Mouse (Mus musculus) naive thymus-derived CD4-positive, alpha-beta T cell, adult 2 months (primary cell): ENCODE results near the gene Ankrd34a.
A peak's percentile ranks its signal among the peaks of the same experiment; 100 is the strongest.

ENCODE experiments used
- DNase-seq: peaks from one replicate; pipeline ENCODE4 v3.0.0-alpha.2; 2011; ENCODE audit warnings: low read depth

Ankrd34a gene

GRCm38 (mm10) chr3:96596228-96596707 is at the start of gene Ankrd34a:
Ankrd34a (plus strand) TSS chr3:96596636.
- DNase-seq: peak; percentile 44

GRCm38 (mm10) chr3:96546880-96547279 is 49.6 kb upstream of the Ankrd34a start:
- DNase-seq: peak; percentile 29

GRCm38 (mm10) chr3:96547389-96547960 is 49.0 kb upstream of the Ankrd34a start:
- peak; percentile 88 for DNase-seq

DNA sequence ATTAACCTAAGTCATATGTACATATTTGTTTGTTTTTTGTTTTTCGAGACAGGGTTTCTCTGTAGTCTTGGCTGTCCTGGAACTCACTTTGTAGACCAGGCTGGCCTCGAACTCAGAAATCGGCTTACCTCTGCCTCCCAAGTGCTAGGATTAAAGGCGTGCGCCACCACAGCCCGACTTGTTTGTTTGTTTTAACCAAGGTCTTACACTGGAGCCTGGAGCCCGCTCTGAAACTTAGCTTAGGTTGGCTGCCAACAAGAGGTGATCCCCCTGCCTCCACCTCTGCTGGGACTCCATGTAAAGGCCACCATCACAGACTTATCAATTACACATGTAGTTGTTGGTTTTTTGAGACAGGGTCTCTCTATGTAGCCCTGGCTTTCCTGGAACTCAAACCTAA is 47.6 kb upstream of the Ankrd34a start:
- DNase-seq: no peak

GRCm38 (mm10) chr3:96549346-96549745 is 47.1 kb upstream of the Ankrd34a start:
- DNase-seq: no peak

GRCm38 (mm10) chr3:96551203-96551602 is 45.2 kb upstream of the Ankrd34a start:
- peak; percentile 84 for DNase-seq

GRCm38 (mm10) chr3:96551890-96552289 is 44.5 kb upstream of the Ankrd34a start:
- peak; percentile 18 for DNase-seq

DNA sequence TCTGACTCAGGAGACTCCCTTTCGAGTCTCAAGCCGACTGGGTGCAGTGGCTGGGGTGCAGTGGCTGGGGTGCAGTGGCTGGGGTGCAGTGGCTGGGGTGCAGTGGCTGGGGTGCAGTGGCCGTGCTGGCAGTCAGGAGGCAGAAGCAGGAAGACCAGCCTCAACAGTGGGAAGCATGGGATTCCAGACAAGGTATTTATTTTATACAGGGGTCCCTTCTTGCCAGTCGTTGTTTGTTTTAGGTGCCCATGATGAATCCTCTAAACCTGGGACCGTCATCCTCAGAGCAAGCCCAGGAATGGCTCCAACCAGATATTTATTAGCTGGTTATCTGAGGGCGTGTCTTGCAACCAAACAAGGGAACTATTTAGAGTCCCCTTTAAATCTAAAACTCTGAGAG is 42.8 kb upstream of the Ankrd34a start:
- no peak for DNase-seq

DNA sequence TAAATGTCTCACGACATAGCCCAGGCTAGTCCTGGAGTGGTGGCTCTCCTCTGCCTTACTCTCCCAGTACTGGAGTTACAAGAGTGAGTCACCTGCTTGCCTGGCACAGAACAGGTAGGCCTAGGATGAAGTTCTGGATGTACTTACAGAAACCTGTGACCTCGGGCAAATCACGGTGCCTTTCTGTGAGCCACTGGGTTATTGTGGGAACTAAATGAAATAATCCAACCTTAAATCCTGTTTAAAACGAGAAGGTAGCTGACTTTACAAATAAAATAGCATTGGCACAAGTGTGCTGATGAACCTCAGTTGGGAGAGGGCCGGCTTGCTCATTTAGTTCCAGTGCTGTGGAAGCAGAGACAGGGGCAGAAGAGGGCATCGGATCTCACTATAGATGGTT is 42.2 kb upstream of the Ankrd34a start:
- peak; percentile 13 for DNase-seq

DNA sequence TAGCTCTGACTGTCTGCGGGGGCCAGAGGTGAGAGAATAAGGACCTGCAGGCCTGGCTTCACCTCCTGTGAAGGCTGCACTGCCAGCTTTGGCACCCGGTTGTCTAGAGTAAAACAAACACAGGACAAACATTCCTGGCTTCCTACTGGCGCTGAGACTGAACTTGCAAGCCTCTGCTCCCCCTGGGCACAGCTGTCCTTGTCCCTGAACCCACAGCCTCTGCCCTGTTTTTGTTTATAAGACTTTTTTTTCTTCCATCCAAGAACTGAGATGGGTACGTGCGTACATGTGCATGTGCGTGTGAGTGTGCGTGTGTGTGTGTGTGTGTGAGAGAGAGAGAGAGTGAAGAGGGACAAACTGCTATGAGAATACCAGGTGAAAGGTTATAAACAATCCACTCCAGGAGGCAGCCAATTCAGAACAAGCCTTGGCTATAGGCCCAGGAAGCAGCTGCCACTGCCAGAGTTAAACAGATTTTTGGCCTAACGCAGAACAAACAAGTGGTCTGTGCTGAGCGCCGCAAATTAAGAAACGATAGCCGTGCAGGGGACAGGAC is 41.3 kb upstream of the Ankrd34a start:
- DNase-seq: peak; percentile 59

DNA sequence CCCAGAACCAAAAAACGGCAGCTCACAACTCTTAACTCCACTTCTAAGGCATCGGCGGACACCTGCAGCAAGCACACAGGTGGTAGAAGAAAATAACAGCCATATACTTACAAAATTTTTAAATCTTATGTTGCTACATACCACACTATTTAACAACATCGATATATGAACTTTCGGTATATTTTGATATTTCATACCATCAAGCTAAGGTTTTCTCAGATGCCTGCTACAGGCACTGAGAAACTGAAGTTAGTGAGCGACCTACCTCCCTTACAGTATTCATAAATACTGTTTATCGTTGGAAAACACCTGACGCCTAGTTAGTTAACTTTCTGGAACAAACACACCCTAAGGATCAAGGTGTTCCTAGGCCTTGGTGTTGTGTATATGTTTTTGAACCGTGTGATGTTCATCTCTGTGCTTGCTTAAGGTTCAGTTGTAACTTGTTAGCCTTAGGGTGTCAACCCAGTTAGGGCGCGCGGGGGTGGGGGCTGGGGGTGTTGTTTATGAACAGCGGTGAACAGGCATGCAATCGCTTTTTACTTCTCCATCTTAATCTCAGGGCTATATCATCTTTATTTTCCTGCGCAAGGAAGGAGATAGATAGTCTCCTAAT is 40.3 kb upstream of the Ankrd34a start:
- DNase-seq: peak; percentile 59

GRCm38 (mm10) chr3:96556651-96557635 is 39.5 kb upstream of the Ankrd34a start:
- DNase-seq: peak; percentile 79

DNA sequence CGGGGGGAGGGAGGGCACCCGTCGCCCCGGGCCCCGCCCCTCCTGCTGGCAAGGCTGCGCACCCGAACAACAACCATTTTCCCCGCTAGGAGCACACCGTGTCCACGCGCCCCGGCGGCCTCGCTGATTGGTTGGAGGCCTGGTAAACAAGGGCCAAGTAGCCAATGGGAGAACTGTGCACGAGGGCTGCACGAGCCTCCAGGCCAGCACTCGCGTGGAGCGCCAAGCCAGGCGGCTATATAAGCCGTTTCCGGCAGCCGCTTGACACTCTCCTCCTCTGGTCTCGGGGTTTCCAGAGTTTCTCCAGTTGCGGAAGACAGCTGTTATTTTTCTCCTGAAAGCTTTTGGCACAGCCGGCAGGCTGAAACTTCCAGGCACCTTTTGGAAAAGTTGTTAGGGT is 38.7 kb upstream of the Ankrd34a start, which contains the start of gene Txnip:
Txnip (plus strand) TSS at position 264 of the 400 bp plus-strand sequence.
- peak; percentile 99 for DNase-seq

- DNase-seq: no peak
Observed at GRCm38 (mm10) chr3:96558159-96558558, 38.3 kb upstream of the Ankrd34a start.

DNA sequence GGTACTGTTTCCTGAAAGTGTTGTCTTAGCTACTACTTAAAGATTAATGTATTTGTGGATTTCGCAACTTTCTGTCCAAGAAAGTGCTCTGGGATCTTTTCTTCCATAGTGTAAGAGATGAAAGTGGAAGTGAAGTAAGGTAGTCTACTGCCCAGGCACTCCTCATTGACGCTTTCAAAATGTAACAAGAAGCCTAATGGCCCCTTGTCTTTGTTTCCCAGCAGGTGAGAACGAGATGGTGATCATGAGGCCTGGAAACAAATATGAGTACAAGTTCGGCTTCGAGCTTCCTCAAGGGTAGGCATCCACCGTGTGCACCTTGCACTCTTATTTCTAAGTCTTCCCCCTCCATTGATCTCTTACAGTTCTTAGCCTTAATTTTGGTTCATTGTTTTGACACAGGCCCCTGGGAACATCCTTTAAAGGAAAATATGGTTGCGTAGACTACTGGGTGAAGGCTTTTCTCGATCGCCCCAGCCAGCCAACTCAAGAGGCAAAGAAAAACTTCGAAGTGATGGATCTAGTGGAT is 37.7 kb upstream of the Ankrd34a start:
- DNase-seq: peak; percentile 57

- no peak for DNase-seq
Observed at GRCm38 (mm10) chr3:96559398-96559910, 37.0 kb upstream of the Ankrd34a start.

DNA sequence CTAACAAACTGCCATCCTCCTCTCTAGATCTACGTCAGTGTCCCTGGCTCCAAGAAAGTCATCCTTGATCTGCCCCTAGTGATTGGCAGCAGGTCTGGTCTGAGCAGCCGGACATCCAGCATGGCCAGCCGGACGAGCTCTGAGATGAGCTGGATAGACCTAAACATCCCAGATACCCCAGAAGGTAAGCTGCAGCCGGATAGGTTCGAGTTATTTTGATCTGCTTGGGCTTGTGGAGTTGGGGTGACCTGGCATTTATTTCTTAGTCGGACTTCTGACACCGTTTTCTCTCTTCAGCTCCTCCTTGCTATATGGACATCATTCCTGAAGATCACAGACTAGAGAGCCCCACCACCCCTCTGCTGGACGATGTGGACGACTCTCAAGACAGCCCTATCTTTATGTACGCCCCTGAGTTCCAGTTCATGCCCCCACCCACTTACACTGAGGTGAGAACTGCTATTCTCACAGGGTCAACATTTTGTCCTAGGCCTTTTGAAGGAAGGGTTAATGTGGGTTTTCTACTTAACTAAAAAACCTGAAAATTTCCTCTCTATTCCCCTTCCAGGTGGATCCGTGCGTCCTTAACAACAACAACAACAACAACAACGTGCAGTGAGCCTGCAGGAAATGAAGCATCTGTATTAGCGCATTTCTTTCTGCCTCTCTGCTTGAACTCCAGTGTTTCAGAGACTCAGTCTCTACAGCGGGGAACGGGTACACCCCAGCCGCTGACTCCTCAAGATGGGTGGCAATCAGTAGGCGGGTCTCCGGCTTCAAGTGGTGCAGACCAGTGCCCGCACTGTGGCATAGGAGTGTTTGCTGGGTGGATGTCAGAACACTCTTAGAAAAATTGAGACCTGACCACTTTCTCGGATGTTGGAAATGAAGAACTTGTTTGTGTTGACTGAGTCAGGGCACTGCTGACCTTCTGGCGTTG is 36.3 kb upstream of the Ankrd34a start:
- peak; percentile 54 for DNase-seq

GRCm38 (mm10) chr3:96560881-96561668 is 35.4 kb upstream of the Ankrd34a start:
- DNase-seq: peak; percentile 40

GRCm38 (mm10) chr3:96561946-96562681 is 34.3 kb upstream of the Ankrd34a start:
- peak; percentile 43 for DNase-seq
